Mouse (Mus musculus) embryonic facial prominence, embryonic 11.5 days (tissue): ENCODE results near the gene Mapk8ip3. TPM values are rescaled to one million over a fixed set of nuclear protein-coding genes. Genes with fewer than 3 reads are reported as not detected.

ENCODE experiments used
- ATAC-seq: fragments of 200-750 bp; cut with Nextera tagmentation; replicated peaks from 2 replicates; pipeline ENCODE4 v1.8.0; 2017; ENCODE audit warnings: low read depth; ENCODE audit not compliant: insufficient number of reproducible peaks, low FRiP score, low TSS enrichment
- DNase-seq: peaks from one replicate; pipeline ENCODE4 v3.0.0-alpha.2; 2015; ENCODE audit warnings: low spot score
- H3K27ac ChIP-seq: fragments of 300-500 bp; sonication (generic); replicated peaks from 2 replicates; pipeline ENCODE4 v1.5.1; 2014; ENCODE audit warnings: mild to moderate bottlenecking, low read depth, low read length, control low read depth
- H3K27me3 ChIP-seq: fragments of 300-500 bp; sonication (generic); 2 replicates; pipeline ENCODE4 v1.6.1; 2014; ENCODE audit warnings: mild to moderate bottlenecking, low read length, moderate library complexity, mixed read lengths; ENCODE audit not compliant: control insufficient read depth, insufficient read depth
- H3K36me3 ChIP-seq: fragments of 300-500 bp; sonication (generic); replicated peaks from 2 replicates; pipeline ENCODE4 v1.6.1; 2014; ENCODE audit warnings: low read depth, mild to moderate bottlenecking, low read length, moderate library complexity, mixed read lengths; ENCODE audit not compliant: control insufficient read depth, insufficient read depth
- H3K4me1 ChIP-seq: fragments of 300-500 bp; sonication (generic); 2 replicates; pipeline ENCODE4 v1.6.1; 2014; ENCODE audit warnings: low read length, mixed read lengths; ENCODE audit not compliant: control insufficient read depth, insufficient read depth
- H3K4me2 ChIP-seq: fragments of 300-500 bp; sonication (generic); 2 replicates; pipeline ENCODE4 v1.6.1; 2014; ENCODE audit warnings: low read depth, mild to moderate bottlenecking, control low read depth, low read length, moderate library complexity
- H3K4me3 ChIP-seq: fragments of 300-500 bp; sonication (generic); 2 replicates; pipeline ENCODE4 v1.5.1; 2014; ENCODE audit warnings: low read depth, low read length, control low read depth
- H3K9ac ChIP-seq: fragments of 300-500 bp; sonication (generic); replicated peaks from 2 replicates; pipeline ENCODE4 v1.6.1; 2014; ENCODE audit warnings: mild to moderate bottlenecking, control low read depth, low read length
- H3K9me3 ChIP-seq: fragments of 300-500 bp; sonication (generic); replicated peaks from 2 replicates; pipeline ENCODE4 v1.6.1; 2016; ENCODE audit warnings: mild to moderate bottlenecking, low read length, inconsistent platforms, mixed read lengths; ENCODE audit not compliant: control insufficient read depth
- WGBS: fragments of 180-500 bp; shearing (Covaris S2); extraction: QIAGEN DNeasy Blood & Tissue Kit; methylation state at CpG from one replicate; pipeline ENCODE4 v1.1.7; 2014; 5-methylcytosine and 5-hydroxymethylcytosine counted together
- polyA plus RNA-seq: library from polyadenylated mRNA; unstranded; fragments of >200 nt; fragmentation: Nextera tagmentation; extraction: Ambion mirVana; gene quantifications from 2 replicates; pipeline ENCODE4 v1.2.1, GENCODE M21; 2014

The Mapk8ip3 gene
- polyA plus RNA-seq, 1 experiment from 2014 or later, result 22.9 TPM

- H3K9ac ChIP-seq, result peak overlapping the region; percentile 22
- no peaks in the 10 kb centered on the region for H3K9me3 ChIP-seq
- H3K27me3 ChIP-seq, result no peaks in the 10 kb centered on the region
- no peaks in the 10 kb centered on the region for H3K36me3 ChIP-seq
- H3K4me2 ChIP-seq, result no peak overlapping the region
- H3K4me1 ChIP-seq, result no peaks in the 10 kb centered on the region; the same call in 1 of the 2 replicates
- DNase-seq (no peak), ATAC-seq (peak; percentile 17; the same call in 1 of the 2 replicates)
- no peak overlapping the region for H3K4me3 ChIP-seq
- H3K27ac ChIP-seq, result no peak overlapping the region
- WGBS, result 55% methylated on average over 10 of the region's 10 CpGs
These were observed 59.3 kb downstream of the Mapk8ip3 start for GRCm38 (mm10) chr17:24877336-24878116.

GRCm38 (mm10) chr17:24874989-24875388 is 61.8 kb downstream of the Mapk8ip3 start:
- no peak overlapping the region for H3K9ac ChIP-seq
- no peaks in the 10 kb centered on the region; the same call in 1 of the 2 replicates for H3K4me1 ChIP-seq
- ATAC-seq, result no peak
- no peaks in the 10 kb centered on the region for H3K9me3 ChIP-seq
- no peaks in the 10 kb centered on the region for H3K36me3 ChIP-seq
- WGBS, result 82% methylated on average over 8 of the region's 8 CpGs
- H3K4me2 ChIP-seq, result no peak overlapping the region
- no peaks in the 10 kb centered on the region for H3K27me3 ChIP-seq
- H3K27ac ChIP-seq, result no peak overlapping the region
- DNase-seq, result no peak
- H3K4me3 ChIP-seq, result no peak overlapping the region

GRCm38 (mm10) chr17:24874405-24874745 is 62.4 kb downstream of the Mapk8ip3 start:
- WGBS, result 53% methylated on average over 1 of the region's 1 CpGs
- DNase-seq, result no peak
- Histone ChIP-seq H3K4me3 (no peak overlapping the region), H3K9me3 (no peaks in the 10 kb centered on the region), H3K9ac (no peak overlapping the region), H3K27ac (no peak overlapping the region), H3K4me1 (no peaks in the 10 kb centered on the region; the same call in 1 of the 2 replicates), H3K4me2 (no peak overlapping the region), H3K36me3 (no peaks in the 10 kb centered on the region), H3K27me3 (no peaks in the 10 kb centered on the region)
- no peak for ATAC-seq

DNA sequence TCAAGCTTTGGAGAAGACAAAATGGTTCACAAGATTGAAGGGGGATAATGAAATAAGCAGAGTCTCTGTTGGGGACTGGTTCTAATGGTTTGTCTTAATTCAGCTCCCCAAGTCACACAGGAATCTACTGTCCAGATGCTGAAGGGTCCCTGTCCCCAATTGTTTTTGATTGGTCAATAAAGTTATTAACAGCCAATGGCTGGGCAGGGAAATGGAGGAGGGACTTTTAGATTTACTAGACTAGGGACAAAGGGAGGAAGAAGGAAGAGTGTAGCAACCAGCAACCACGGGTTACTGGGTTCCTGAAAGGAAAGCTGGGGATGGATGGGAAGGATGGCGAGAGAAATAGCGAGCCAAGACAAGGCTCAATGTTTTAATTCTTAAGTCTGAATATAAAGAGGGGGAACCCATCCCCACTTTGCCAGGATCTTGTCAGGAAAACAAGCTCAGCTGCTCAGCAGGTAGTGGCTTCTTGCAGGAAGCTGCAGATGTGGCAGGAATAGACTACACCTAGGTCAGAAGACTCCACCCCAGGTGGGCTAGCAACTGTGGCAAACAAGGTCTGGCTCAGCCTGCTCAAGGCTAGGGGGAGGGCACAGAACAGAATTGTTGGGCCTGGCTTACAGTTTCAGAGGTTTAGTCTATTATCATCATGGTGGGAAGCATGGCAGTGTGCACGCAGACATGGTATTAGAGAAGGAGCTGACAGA is 62.9 kb downstream of the Mapk8ip3 start:
- DNase-seq, result no peak
- Histone ChIP-seq H3K9me3 (no peaks in the 10 kb centered on the region), H3K4me2 (no peak overlapping the region), H3K9ac (no peak overlapping the region), H3K27ac (no peak overlapping the region), H3K27me3 (no peaks in the 10 kb centered on the region), H3K4me1 (no peaks in the 10 kb centered on the region; the same call in 1 of the 2 replicates), H3K36me3 (no peaks in the 10 kb centered on the region), H3K4me3 (no peak overlapping the region)
- ATAC-seq, result no peak
- whole genome bisulfite sequencing, result 52% methylated on average over 4 of the region's 4 CpGs

- Histone ChIP-seq H3K4me3 (no peak overlapping the region), H3K9ac (no peak overlapping the region), H3K4me2 (no peak overlapping the region), H3K9me3 (no peaks in the 10 kb centered on the region), H3K27ac (no peak overlapping the region), H3K36me3 (no peaks in the 10 kb centered on the region), H3K27me3 (no peaks in the 10 kb centered on the region), H3K4me1 (no peaks in the 10 kb centered on the region)
- ATAC-seq, result no peak
- DNase-seq, result no peak
- WGBS, result 88% methylated on average over 10 of the region's 10 CpGs
These were observed 68.9 kb downstream of the Mapk8ip3 start for GRCm38 (mm10) chr17:24867914-24868313.

GRCm38 (mm10) chr17:24865776-24866175 is 71.0 kb downstream of the Mapk8ip3 start, which contains the start of gene Igfals:
TSS of gene Igfals (plus strand) at chr17:24865997.
- no peaks in the 10 kb centered on the region for H3K4me1 ChIP-seq
- no peaks in the 10 kb centered on the region for H3K27me3 ChIP-seq
- WGBS, result 86% methylated on average over 8 of the region's 8 CpGs
- H3K4me2 ChIP-seq, result no peak within 1 kb of the TSS
- DNase-seq (no peak), ATAC-seq (no peak)
- H3K4me3 ChIP-seq, result no peak within 1 kb of the TSS
- H3K36me3 ChIP-seq, result peaks cover 3% of the 10 kb centered on the region
- H3K27ac ChIP-seq, result no peak within 1 kb of the TSS
- no peaks in the 10 kb centered on the region for H3K9me3 ChIP-seq
- no peak within 1 kb of the TSS for H3K9ac ChIP-seq

DNA sequence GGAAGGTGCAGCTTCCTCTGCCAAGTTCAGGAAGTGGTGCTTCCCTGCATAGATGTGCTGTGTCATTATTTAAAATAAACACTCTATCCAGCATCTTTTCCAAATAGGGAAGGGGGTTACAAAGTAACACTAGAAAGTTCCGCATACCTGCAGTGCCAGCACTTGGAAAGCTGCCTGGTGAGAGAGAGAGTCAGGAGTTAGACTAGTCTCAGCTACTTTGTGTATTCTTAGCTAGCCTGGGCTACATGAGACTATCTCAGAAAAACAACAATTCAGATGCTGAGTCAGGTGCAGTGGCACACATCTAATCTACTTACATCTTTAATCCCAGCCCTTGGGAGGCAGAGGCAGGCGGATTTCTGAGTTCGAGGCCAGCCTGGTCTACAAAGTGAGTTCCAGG is 75.0 kb downstream of the Mapk8ip3 start:
- Histone ChIP-seq H3K27me3 (no peaks in the 10 kb centered on the region), H3K9ac (no peak overlapping the region), H3K4me1 (no peaks in the 10 kb centered on the region), H3K36me3 (peaks cover 3% of the 10 kb centered on the region), H3K9me3 (no peaks in the 10 kb centered on the region), H3K4me3 (no peak overlapping the region), H3K27ac (no peak overlapping the region), H3K4me2 (no peak overlapping the region)
- WGBS, result 96% methylated on average over 3 of the region's 3 CpGs
- ATAC-seq (no peak), DNase-seq (no peak)

GRCm38 (mm10) chr17:24860076-24860475 is 76.7 kb downstream of the Mapk8ip3 start:
- ATAC-seq (no peak), DNase-seq (no peak)
- Histone ChIP-seq H3K9ac (no peak overlapping the region), H3K36me3 (peaks cover 3% of the 10 kb centered on the region), H3K4me3 (no peak overlapping the region), H3K9me3 (no peaks in the 10 kb centered on the region), H3K4me1 (no peaks in the 10 kb centered on the region), H3K4me2 (no peak overlapping the region), H3K27me3 (no peaks in the 10 kb centered on the region), H3K27ac (no peak overlapping the region)
- WGBS, result 92% methylated on average over 8 of the region's 8 CpGs
